Mouse (Mus musculus) subcutaneous adipose tissue, adult 2 months (tissue): Measurements from ENCODE around the gene Actr1b. TPM values are rescaled to one million over a fixed set of nuclear protein-coding genes. Genes with fewer than 3 reads are reported as not detected.

ENCODE experiments used
- polyA plus RNA-seq: library from polyadenylated mRNA; depleted of rRNA; stranded (reverse); fragments of >200 nt; gene quantifications from 2 replicates; pipeline ENCODE4 v1.2.3, GENCODE M21; 2012; ENCODE audit warnings: low replicate concordance; rRNA removed

The Actr1b gene
- polyA plus RNA-seq, result 121 and 170 TPM in 2 replicates

GRCm38 (mm10) chr1:36714311-36714710, at the start of gene Actr1b:
TSS of gene Actr1b (minus strand) at chr1:36714422.

GRCm38 (mm10) chr1:36761568-36761967, 47.3 kb upstream of the Actr1b start, which contains the start of gene Zap70:
TSS of gene Zap70 (plus strand) at chr1:36761798.

GRCm38 (mm10) chr1:36709854-36710280, 4.4 kb downstream of the Actr1b start, which contains the start of gene 4933424G06Rik:
TSS of gene 4933424G06Rik (plus strand) at chr1:36710149.

GRCm38 (mm10) chr1:36691271-36692155, 22.7 kb downstream of the Actr1b start, which contains the start of gene Cox5b:
TSS of gene Cox5b (plus strand) at chr1:36691449.

GRCm38 (mm10) chr1:36682620-36683355, 31.4 kb downstream of the Actr1b start, which contains the start of gene Fam178b:
TSS of gene Fam178b (minus strand) at chr1:36683183.

Other genes with a start within 250 kb of the Actr1b start
- 3.5 and 7.1 TPM in 2 replicates for gene Cnnm4, start 242.8 kb downstream of the Actr1b start, polyA plus RNA-seq
- 24.5 and 37.7 TPM in 2 replicates for gene Cnnm3, start 202.6 kb downstream of the Actr1b start, polyA plus RNA-seq
- gene Ankrd23, start 177.5 kb downstream of the Actr1b start, polyA plus RNA-seq, result 12.0 and 24.1 TPM in 2 replicates
- not detected in 2 replicates for gene Gm42417, start 175.0 kb downstream of the Actr1b start, polyA plus RNA-seq
- 17.0 and 30.9 TPM in 2 replicates for gene Ankrd39, start 167.0 kb downstream of the Actr1b start, polyA plus RNA-seq
- gene Sema4c, start 156.1 kb downstream of the Actr1b start, polyA plus RNA-seq, result 29.2 and 47.5 TPM in 2 replicates
- 3.6 and 4.1 TPM in 2 replicates for gene Fam178b, start 31.2 kb downstream of the Actr1b start, polyA plus RNA-seq
- gene Cox5b, start 23.0 kb downstream of the Actr1b start, polyA plus RNA-seq, result 554 and 698 TPM in 2 replicates
- 0.10 TPM in 1 of 2 replicates, not detected in the other for gene 4933424G06Rik, start 4.3 kb downstream of the Actr1b start, polyA plus RNA-seq
- gene Zap70, start 47.4 kb upstream of the Actr1b start, polyA plus RNA-seq, result 0.92 and 3.4 TPM in 2 replicates
- 20.4 and 47.3 TPM in 2 replicates for gene Tmem131, start 229.2 kb upstream of the Actr1b start, polyA plus RNA-seq